Mouse (Mus musculus) brown adipose tissue, adult 24 weeks (tissue): ENCODE measurements around the gene Shisa5. TPM values are rescaled to one million over a fixed set of nuclear protein-coding genes. Genes with fewer than 3 reads are reported as not detected.

Source experiments
- H3K27ac ChIP-seq: fragments of 200-500 bp; replicated peaks from 2 replicates; pipeline ENCODE4 v1.5.1; 2012; ENCODE audit warnings: low read depth, mild to moderate bottlenecking, low read length
- H3K4me1 ChIP-seq: fragments of 200-500 bp; 2 replicates; pipeline ENCODE4 v1.6.1; 2012; ENCODE audit warnings: low read length, mixed read lengths; ENCODE audit not compliant: control insufficient read depth, insufficient read depth, insufficient read length
- H3K4me3 ChIP-seq: fragments of 200-500 bp; 2 replicates; pipeline ENCODE4 v1.5.1; 2012; ENCODE audit warnings: low read depth, mild to moderate bottlenecking, low read length, moderate library complexity; ENCODE audit not compliant: insufficient read depth
- polyA plus RNA-seq: library from polyadenylated mRNA; stranded (reverse); fragments of >200 nt; gene quantifications from 2 replicates; pipeline ENCODE4 v1.2.4, GENCODE M21; 2012; ENCODE audit not compliant: missing spikeins, insufficient read depth, insufficient read length

The Shisa5 gene
- polyA plus RNA-seq, 1 experiment, result 48.6 TPM

DNA sequence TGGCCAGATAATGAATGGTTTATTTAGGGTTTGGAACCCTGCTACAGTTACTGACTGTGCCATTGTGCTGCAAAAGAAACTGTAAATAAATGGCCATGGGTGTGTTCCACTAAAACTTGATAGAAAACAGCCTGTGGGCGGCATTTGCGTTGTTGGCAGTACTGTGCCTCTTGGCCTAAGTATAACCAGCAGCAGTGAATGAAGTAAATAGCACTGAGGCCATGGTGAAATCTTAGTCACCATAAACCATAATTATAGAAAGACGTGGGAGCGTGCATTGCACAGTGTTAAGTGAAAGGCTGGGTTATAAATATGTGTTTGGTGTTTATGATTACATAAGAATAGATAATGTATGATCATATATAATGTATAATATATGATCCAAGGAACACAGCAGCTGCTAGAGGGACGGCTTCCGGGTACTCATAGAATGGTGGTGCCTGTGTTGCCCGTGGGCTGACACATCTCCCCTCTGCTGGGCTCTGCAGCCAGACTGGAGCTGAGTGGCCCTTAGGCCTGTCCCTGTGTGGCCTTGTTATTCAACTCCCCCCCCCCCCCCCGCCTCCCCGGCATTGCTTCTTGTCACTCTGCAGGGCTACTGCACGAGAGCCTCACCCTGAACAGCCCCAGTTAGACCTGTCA lies 29.2 kb upstream of the Shisa5 start:
- Histone ChIP-seq H3K4me3 (no peak overlapping the region), H3K27ac (no peak overlapping the region), H3K4me1 (no peaks in the 10 kb centered on the region; the same call in 1 of the 2 replicates)

DNA sequence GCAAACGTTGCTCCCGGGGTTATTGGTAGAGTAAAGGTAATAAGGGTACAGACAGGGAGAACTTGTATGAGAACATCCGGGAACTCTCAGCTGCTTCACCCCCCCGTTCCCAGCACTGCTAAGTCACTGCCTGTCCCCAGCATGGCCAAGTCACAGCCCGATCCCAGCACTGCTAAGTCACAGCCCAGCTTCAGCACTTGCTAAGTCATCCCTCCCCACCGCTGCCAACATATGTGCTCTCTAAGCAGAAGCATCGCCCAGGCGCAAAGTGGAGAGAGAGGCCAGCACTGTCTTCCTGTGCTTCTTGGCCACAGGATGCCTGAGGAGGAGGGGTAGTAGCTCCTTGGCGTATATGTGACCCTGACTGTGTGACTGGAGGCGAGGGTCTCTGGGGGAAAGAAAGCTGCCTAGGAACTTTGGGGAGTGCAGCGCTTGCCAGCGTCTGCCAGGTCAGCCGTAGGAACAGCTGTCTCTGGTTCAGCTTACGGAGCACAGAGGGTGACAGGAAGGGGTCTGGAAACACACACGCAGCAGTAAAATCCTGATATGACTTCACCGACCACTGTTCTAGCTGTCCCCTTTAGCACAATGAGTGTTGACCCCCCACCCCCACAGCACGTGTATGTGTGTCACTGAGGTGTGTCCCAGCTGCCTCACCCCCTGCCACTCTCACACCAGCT lies 28.6 kb upstream of the Shisa5 start:
- Histone ChIP-seq H3K4me1 (no peaks in the 10 kb centered on the region; the same call in 1 of the 2 replicates), H3K27ac (no peak overlapping the region), H3K4me3 (no peak overlapping the region)

DNA sequence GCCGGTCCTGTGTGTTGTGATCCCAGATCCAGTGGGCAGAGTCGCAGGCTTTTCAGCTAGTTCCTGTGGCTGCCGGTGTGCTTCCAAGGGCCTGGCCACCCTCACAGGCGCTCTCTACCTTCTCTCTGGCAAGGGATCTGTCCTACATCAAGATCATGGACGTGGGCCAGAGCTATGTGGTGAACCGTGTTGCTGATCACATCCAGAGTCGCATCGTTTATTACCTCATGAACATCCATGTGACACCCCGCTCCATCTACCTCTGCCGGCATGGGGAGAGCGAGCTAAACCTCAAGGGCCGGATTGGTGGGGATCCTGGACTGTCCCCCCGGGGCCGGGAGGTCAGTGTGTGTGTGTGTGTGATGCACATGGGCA lies 28.1 kb upstream of the Shisa5 start:
- Histone ChIP-seq H3K4me1 (no peaks in the 10 kb centered on the region; the same call in 1 of the 2 replicates), H3K4me3 (no peak overlapping the region), H3K27ac (no peak overlapping the region)

DNA sequence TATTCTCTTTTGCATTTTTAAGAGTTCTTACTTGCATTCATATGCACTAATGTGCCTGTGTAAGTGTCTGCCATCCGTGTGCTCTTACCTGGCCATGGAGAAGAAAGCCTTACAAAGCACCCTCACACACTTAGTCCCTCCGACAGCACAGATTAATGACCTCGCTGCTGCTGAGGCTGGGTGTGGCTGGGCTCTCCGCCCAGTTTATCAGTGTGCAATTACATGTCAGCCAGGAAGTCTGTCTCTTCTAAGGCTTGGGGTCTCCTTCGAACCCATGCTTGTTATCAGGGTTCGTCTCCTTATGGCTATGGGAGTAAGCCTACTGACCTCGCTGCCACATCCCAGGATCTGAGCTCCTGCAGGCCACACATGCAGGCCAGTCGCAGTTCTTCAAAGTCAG lies 23.0 kb upstream of the Shisa5 start:
- H3K27ac ChIP-seq, result no peak overlapping the region
- H3K4me1 ChIP-seq, result no peaks in the 10 kb centered on the region; the same call in 1 of the 2 replicates

DNA sequence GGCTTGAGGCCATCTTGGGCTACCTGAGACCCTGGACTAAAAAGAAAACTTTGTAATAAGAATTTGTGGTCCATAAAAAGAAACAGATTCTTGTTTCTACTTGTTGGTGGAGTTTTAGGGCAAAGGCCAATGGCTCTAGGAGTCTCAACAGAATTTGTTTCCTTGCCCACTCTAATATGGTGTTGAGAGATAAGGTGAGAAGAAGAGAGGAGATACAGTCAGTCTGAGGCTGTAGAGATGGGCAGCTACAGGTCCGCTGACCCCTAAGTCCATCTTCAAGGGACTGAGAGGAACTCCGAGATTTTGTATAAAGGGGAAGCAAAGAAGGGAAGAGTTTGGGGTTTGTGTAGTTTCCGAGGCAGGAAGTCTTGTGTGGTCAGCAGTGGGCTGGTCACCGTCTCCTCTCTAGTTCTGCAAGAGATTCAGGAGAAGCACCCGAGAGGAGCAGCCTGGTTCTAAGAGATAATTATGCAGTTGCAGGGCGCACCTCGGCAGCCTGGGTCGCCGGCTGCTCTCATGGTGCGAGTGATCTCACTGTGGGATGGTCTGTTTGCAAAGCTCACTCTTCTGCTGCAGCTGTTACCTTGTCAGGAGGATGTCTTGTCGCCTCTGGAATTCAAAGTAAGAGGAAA lies 21.3 kb upstream of the Shisa5 start:
- peak overlapping the region; percentile 55 for H3K27ac ChIP-seq
- H3K4me3 ChIP-seq, result peak overlapping the region; percentile 32
- no peaks in the 10 kb centered on the region for H3K4me1 ChIP-seq

More for the DNA sequence above, 23.0 kb upstream of the Shisa5 start:
- H3K4me3 ChIP-seq, result no peak overlapping the region

DNA sequence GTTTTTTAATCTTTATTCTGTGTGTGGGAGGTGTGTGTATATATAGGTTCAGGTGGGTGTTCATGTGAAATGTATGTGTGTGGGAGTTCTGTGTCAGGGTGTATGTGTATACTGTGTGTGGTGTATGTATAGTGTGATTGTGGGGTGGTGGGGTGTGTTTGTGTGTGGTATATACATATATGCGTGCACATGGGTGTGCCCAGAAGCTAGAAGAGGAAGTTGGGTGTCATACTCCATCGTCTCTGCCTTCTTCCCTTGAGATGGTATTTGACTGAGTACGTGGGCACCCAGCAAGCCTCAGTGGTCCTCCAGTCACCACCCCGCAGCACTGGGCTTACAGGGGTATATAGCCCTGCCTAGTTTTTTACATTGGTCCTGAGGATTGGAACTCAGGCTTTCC lies 16.9 kb upstream of the Shisa5 start:
- Histone ChIP-seq H3K4me1 (peaks cover 5% of the 10 kb centered on the region), H3K27ac (peak overlapping the region; percentile 52), H3K4me3 (no peak overlapping the region)

DNA sequence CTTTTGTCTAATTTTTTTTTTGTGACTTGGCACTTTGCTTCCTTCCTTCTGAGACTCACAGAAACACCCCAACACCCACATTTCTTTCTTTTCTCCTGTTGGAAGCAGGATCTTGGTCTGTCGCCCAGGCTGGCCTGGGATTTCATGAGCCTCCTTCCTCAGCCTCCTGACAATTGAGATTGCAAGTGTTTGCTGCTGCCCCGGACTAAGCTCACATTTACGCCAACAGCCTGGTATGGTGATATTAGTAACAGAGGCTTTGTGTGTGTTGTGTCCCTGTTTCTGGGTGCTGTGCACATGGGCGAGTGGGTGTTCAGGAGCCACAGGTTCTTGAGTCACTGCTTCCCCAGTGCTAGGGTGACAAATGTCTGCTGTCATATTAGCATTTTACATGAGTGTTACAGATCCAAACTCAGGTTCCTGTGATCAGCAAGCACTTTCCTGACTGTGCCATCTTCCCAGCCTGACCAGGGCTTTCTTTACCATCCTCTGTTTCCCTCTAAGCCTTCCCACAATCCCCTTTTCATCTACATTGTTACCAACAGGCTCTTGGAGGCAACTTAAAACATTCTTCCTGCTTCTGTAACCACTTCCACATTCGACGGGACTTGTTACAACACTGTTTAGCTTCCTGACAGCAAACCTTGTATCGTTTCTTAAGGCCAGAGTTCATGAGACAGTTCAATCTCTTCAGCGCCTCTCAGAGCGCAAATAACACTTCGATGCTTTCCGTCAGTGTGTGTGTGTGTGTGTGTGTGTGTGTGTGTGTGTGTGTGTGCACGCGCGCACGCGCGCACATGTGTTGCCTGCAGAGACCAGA lies 15.3 kb upstream of the Shisa5 start:
- H3K4me1 ChIP-seq, result peaks cover 8% of the 10 kb centered on the region
- H3K4me3 ChIP-seq, result no peak overlapping the region
- peak overlapping the region; percentile 64 for H3K27ac ChIP-seq

DNA sequence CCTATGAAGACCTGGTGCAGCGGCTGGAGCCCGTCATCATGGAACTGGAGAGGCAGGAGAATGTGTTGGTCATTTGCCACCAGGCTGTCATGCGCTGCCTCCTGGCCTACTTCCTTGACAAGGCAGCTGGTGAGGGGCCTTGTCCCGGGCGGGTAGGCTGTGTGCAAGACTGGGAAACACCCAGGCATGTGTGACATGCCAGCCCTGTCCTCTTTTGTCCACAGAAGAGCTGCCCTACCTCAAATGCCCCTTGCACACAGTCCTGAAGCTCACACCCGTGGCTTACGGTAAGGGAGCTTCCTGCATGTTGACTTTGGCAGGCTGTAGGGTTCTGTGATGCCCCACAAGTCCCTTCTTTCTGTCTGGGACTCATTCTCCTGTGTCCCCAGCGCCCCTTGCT lies 10.8 kb upstream of the Shisa5 start:
- H3K4me3 ChIP-seq, result no peak overlapping the region
- H3K27ac ChIP-seq, result 0 out of 2 replicates have a peak overlapping the region, but pooled peaks have one; percentile 17
- H3K4me1 ChIP-seq, result peaks cover 8% of the 10 kb centered on the region

DNA sequence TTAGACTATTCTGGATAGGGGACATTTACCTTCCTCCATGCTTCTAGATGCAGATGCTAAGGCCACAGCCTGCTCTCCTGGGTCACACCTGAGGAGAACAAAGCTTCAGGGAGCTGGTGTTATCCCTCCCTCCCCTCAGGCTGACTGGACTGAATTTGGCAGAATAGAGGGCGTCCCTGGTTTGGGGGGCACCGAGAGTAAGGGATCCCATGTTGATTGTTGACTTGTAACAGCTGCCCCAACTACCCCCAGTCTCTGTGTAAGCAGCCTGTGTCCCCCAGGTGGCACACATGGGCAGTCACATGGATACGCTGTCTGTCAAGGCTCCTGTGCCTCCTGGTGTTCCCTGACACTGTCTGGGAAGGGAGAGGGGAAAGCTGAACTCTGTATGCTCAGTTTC lies 9.9 kb upstream of the Shisa5 start:
- H3K4me3 ChIP-seq, result no peak overlapping the region
- H3K4me1 ChIP-seq, result peaks cover 8% of the 10 kb centered on the region
- H3K27ac ChIP-seq, result no peak overlapping the region

DNA sequence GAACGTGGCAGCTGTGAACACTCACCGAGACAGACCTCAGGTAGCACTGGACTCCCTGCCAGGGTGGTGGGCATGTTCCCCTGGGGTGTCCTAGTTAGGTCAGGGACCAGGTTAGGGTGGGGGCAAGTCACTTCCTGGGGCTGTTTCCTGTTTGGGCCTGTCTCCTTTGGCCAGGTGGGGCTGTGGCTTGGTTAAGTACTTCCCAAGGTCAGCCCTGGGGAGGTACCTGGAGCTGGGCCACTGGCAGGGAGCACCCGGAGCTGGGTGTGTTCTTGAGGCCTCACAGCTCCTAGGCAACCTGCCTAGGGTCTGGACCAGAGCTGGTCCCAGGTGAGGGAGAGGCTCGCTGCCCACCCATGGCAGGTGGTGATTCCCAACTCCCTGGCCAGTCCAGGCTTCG lies 9.4 kb upstream of the Shisa5 start:
- Histone ChIP-seq H3K4me3 (no peak overlapping the region), H3K4me1 (peaks cover 4% of the 10 kb centered on the region), H3K27ac (no peak overlapping the region)

DNA sequence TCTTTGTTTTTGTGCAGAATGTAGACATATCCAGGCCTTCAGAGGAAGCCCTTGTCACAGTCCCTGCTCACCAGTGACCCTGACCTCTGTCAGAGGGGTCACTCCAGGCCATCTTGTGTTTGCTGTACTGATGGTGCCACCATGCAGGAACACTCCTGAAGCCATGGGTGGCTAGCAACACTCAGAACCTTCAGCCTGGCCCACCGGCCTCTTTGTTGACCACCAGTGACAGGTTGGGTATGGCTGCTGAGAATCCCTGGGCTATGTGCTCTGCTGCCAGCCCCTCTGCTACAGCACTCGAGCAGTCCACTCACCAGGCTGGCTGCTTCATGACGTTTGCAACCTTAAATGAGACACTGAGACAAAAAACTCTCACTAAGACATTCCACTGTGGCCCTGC lies 8.1 kb upstream of the Shisa5 start:
- peaks cover 4% of the 10 kb centered on the region for H3K4me1 ChIP-seq
- H3K27ac ChIP-seq, result no peak overlapping the region
- no peak overlapping the region for H3K4me3 ChIP-seq

DNA sequence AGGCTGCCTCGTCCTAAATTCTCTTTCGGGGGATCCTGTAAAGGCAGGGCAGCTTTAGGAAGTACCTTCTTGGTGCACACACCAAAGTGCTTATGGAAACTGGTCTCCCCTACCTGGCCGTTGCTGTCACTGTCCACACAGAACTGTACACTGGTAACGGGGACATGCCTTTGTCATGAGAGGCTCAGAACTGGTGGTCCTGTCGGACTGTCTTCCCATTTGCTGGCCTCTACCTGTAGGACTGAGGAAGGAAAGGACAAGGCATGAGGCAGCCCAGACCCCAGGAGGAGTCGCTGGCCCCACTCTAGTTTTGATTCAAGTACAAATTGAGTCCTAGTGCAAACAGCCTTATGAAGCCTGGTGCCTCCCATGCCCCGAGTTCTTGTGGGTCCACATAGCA lies 7.4 kb upstream of the Shisa5 start:
- no peak overlapping the region for H3K27ac ChIP-seq
- H3K4me1 ChIP-seq, result peaks cover 4% of the 10 kb centered on the region
- no peak overlapping the region for H3K4me3 ChIP-seq

DNA sequence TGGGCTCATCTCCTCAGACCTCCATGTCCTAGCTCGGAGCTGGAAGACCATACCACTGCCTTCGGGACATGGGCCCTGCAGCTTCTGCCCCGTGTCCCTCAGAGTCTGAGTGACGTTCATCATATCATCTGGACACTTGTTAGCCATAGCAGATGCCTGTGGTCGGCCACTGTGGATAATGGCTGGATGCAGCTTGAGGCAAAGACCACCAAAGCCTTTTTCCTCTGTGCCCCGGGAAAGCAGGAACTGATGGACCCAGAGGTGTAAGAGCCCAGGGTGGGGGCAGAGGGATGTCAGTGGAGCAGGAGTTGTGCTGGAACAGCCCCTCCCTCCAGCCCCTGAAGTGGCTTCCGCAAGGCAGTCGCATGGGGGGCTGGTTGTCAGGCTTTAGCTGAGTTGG lies 6.7 kb upstream of the Shisa5 start:
- H3K4me1 ChIP-seq, result peaks cover 4% of the 10 kb centered on the region
- H3K27ac ChIP-seq, result no peak overlapping the region
- no peak overlapping the region for H3K4me3 ChIP-seq

DNA sequence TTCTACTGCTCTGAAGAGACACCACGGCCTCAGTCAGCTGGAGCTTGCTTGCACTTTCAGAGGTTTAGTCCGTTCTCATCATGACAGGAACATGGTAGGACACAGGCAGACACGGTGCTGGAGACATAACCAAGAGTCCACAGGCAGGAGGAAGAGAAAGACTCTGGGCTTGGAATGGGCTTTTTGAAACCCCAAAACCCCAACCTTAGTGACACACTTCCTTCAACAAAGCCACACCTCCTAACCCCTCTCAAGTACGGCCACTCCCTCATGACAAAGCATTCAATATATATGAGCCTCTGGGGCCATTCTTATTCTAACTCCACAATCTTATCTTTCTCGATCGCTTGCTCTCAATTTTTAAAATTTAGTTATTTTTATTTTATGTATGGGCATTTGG lies 5.9 kb upstream of the Shisa5 start:
- Histone ChIP-seq H3K4me3 (no peak overlapping the region), H3K4me1 (peaks cover 3% of the 10 kb centered on the region), H3K27ac (no peak overlapping the region)

DNA sequence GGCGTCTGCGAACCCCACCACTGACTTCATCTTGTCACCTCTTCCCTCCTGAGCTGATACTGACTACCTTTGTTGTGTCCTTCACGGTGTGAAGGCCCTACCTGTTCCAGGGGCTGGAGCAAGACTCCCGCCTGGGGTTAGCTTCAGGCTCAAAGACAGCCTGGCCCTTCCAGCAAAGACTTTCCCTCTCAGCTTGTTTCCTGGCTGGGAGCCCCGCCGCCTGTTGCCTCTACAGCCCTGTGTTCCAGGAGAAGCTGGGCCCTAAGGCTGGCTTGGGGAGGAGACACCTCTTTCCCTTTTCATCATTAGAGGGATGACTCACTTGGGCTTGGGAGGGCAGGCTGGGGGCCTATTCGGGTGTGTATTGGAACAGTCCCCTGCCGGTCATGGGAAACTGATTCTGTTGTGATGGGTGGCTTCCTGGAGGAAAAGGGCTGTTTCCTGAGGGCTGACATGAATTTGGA lies 568 bp downstream of the Shisa5 start:
- peaks cover 8% of the 10 kb centered on the region; the same call in 1 of the 2 replicates for H3K4me1 ChIP-seq
- peak overlapping the region; percentile 95 for H3K27ac ChIP-seq
- H3K4me3 ChIP-seq, result peak overlapping the region; percentile 90
